17 mouse cellular contexts compared by ENCODE assay signal in the genomic region with DNA sequence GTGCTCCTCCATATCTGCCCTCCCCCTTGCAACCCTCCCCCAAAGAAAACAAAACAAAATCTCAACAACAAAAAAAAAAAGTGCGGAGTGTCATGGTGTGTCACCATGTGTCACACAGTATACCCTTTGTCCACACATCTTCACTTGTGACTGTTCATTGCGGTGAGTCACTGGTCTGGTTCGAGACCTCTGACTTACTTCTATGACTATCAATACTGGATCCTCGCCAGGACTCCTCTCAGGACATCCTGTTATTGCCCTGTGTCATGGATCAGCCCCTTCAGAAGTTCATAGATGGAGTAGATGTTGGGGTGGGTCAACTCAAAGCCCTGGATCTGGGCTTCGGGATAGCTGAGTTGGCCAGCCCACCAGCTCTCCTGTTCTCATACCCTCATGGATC.
DNase-seq lines count a peak whose midpoint lies in the region; ATAC-seq and TF ChIP-seq lines count a peak whose summit lies in the region.
"Had no signal": no experiment of that assay in that cellular context is flagged by ENCODE, and none has a peak within 500 bp of the region (broad histone marks: within the 10 kb centered on the region; RNA-seq: fewer than 3 reads in every experiment).

No protein-coding gene starts in this region.

- no peak overlapping the region for H3K4me2 ChIP-seq in heart, postnatal 0 days (ENCODE audit: low read depth, low read length)
- no peak overlapping the region for H3K4me2 ChIP-seq in lung, postnatal 0 days (replicated peaks; ENCODE audit: low read depth, low read length)
- H3K4me2 ChIP-seq: embryonic facial prominence, embryonic 12.5 days; heart, embryonic 11.5 days; intestine, embryonic 15.5 days had no signal

- TF ChIP-seq POLR2A in lung, adult 2 months (IDR thresholded peaks at IDR 0.05; ENCODE audit: borderline replicate concordance, extremely low read depth, low read depth, low read length): no peak

- no peak overlapping the region for H3K27ac ChIP-seq in heart, postnatal 0 days (ENCODE audit: low read depth)
- H3K27ac ChIP-seq in lung, postnatal 0 days (ENCODE audit: low read length): no peak overlapping the region
- H3K27ac ChIP-seq: embryonic facial prominence, embryonic 12.5 days; intestine, embryonic 15.5 days; layer of hippocampus, adult 2 months had no signal

- no peak overlapping the region for H3K4me3 ChIP-seq in heart, postnatal 0 days (ENCODE audit: low read depth, low read length)
- H3K4me3 ChIP-seq in lung, postnatal 0 days (ENCODE audit: low read depth, low read length): no peak overlapping the region
- H3K4me3 ChIP-seq in lung, adult 2 months (replicated peaks; ENCODE audit: extremely low read depth, low read depth, low read length): no peak overlapping the region
- H3K4me3 ChIP-seq: embryonic facial prominence, embryonic 12.5 days; intestine, embryonic 15.5 days; layer of hippocampus, adult 2 months had no signal

- no peaks in the 10 kb centered on the region for H3K9me3 ChIP-seq in heart, postnatal 0 days (replicated peaks; ENCODE audit: control insufficient read depth, low read length)
- no peaks in the 10 kb centered on the region for H3K9me3 ChIP-seq in lung, postnatal 0 days (ENCODE audit: low read length)
- H3K9me3 ChIP-seq: embryonic facial prominence, embryonic 12.5 days; intestine, embryonic 15.5 days had no signal

- no peak overlapping the region for H3K9ac ChIP-seq in heart, postnatal 0 days (replicated peaks; ENCODE audit: low read depth, low read length)
- no peak overlapping the region for H3K9ac ChIP-seq in lung, postnatal 0 days (replicated peaks; ENCODE audit: low read depth)
- H3K9ac ChIP-seq: embryonic facial prominence, embryonic 12.5 days; intestine, embryonic 15.5 days had no signal

- 68% methylated on average over 5 of the region's 5 CpGs for WGBS in heart, postnatal 0 days
- WGBS in lung, postnatal 0 days: 66% methylated on average over 5 of the region's 5 CpGs
- WGBS in lung, adult 2 months: 65% methylated on average over 5 of the region's 5 CpGs

- no peak for DNase-seq in heart, postnatal 0 days (ENCODE audit: low spot score)
- no peak for DNase-seq in heart, postnatal 4 days
- peak; percentile 49 for DNase-seq in lung, postnatal 0 days (ENCODE audit: low spot score)
- no peak for DNase-seq in lung, adult 2 months
- DNase-seq in 3T3-L1 (ENCODE audit: low read depth, low spot score): peak; percentile 88
- peak; percentile 44 for DNase-seq in MN1 (ENCODE audit: low spot score)
- no peak for DNase-seq in retina, embryonic 14.5 days (ENCODE audit: low spot score)
- DNase-seq: cerebellum, adult 8-10 months; left cerebral cortex, postnatal 4 days; thymus, postnatal 25 days had no signal

- no peaks in the 10 kb centered on the region; the same call in 1 of the 2 replicates for H3K36me3 ChIP-seq in heart, postnatal 0 days (replicated peaks; ENCODE audit: control insufficient read depth, insufficient read depth, low read length)
- no peaks in the 10 kb centered on the region for H3K36me3 ChIP-seq in lung, postnatal 0 days (ENCODE audit: insufficient read depth, low read length)
- H3K36me3 ChIP-seq: intestine, embryonic 15.5 days had no signal

- TF ChIP-seq EP300 in heart, postnatal 0 days (IDR thresholded peaks at IDR 0.05; ENCODE audit: low read depth): no peak
- TF ChIP-seq EP300 in lung, postnatal 0 days (IDR thresholded peaks at IDR 0.05): no peak

- no peak for TF ChIP-seq CTCF in heart, postnatal 0 days (IDR thresholded peaks at IDR 0.05; ENCODE audit: low read depth)
- TF ChIP-seq CTCF in lung, postnatal 0 days (IDR thresholded peaks at IDR 0.05): no peak
- TF ChIP-seq CTCF in lung, adult 2 months (IDR thresholded peaks at IDR 0.05; ENCODE audit: insufficient read depth, low read length): no peak

- peaks cover 11% of the 10 kb centered on the region for H3K4me1 ChIP-seq in heart, postnatal 0 days (ENCODE audit: control insufficient read depth, insufficient read depth)
- H3K4me1 ChIP-seq in lung, postnatal 0 days (ENCODE audit: insufficient read depth, low read depth, low read length): no peaks in the 10 kb centered on the region; the same call in 1 of the 2 replicates
- peaks cover 9% of the 10 kb centered on the region for H3K4me1 ChIP-seq in lung, adult 2 months (ENCODE audit: control insufficient read depth, insufficient read depth, low read length)
- H3K4me1 ChIP-seq: intestine, embryonic 15.5 days had no signal

- 0 out of 2 replicates have a peak, but pooled peaks have one; percentile 40 for ATAC-seq in heart, postnatal 0 days (ENCODE audit: insufficient read depth, low read depth)
- ATAC-seq in lung, postnatal 0 days: peak; percentile 73
- ATAC-seq: activated CD4-positive, CD25-positive, alpha-beta regulatory T cell, adult 4 months; forebrain, embryonic 16.5 days; intestine, embryonic 15.5 days had no signal

- H3K27me3 ChIP-seq in heart, postnatal 0 days (ENCODE audit: control insufficient read depth, insufficient read depth, low read length): no peaks in the 10 kb centered on the region
- no peaks in the 10 kb centered on the region for H3K27me3 ChIP-seq in lung, postnatal 0 days (replicated peaks; ENCODE audit: insufficient read depth, low read length)
- H3K27me3 ChIP-seq: CH12.LX; embryonic facial prominence, embryonic 12.5 days; intestine, embryonic 15.5 days had no signal

Comparison
In these comparisons a context has a peak if more than half of its experiments do, and no peak if none do; other contexts are left out.
1. DNase-seq: peak in lung, postnatal 0 days (single experiment), 3T3-L1 (single experiment) and MN1 (single experiment); none in heart, postnatal 0 days (single experiment), heart, postnatal 4 days (single experiment), lung, adult 2 months (single experiment) and retina, embryonic 14.5 days (single experiment).